Mouse (Mus musculus): ENCODE data around the gene Usp1. TPM values are rescaled to one million over a fixed set of nuclear protein-coding genes. Genes with fewer than 3 reads are reported as not detected.
"Not testable (repeated sequence)": the region's sequence is repeated elsewhere in the genome, so short reads cannot be mapped to it uniquely, and the experiment has no call there.

Gene Usp1
- total RNA-seq, 2 experiments from 2014 or later = 24.1 to 27.2 TPM

GRCm38 (mm10) chr4:98978288-98978687 lies 54.7 kb downstream of the Usp1 start:
- DNase-seq; intact Hi-C loops (cut with DNase I): not testable (repeated sequence)

GRCm38 (mm10) chr4:98978693-98979092 lies 55.1 kb downstream of the Usp1 start:
- intact Hi-C loops (cut with DNase I) = no loop called here
- no peak for DNase-seq

GRCm38 (mm10) chr4:98979976-98980375 lies 56.4 kb downstream of the Usp1 start:
- intact Hi-C loops (cut with DNase I); DNase-seq: not testable (repeated sequence)

GRCm38 (mm10) chr4:98984701-98985100 lies 61.1 kb downstream of the Usp1 start:
- intact Hi-C loops (cut with DNase I) = no loop called here
- no peak for DNase-seq

Other genes starting within 250 kb of the Usp1 start
- not detected for gene L1td1, start 197.1 kb upstream of the Usp1 start, total RNA-seq (2021)
- 1 to 10 TPM; 1.6 to 1.9 TPM for gene Kank4, start 106.3 kb upstream of the Usp1 start, total RNA-seq (2021)
- not detected for gene I0C0044D17Rik, start 100.0 kb upstream of the Usp1 start, total RNA-seq (2021)
- 1 to 10 TPM; 2.3 to 2.9 TPM for gene Angptl3, start 107.1 kb downstream of the Usp1 start, total RNA-seq (2021)
- 10 to 100 TPM; 28.6 to 29.5 TPM for gene Dock7, start 197.1 kb downstream of the Usp1 start, total RNA-seq (2021)

Measured in heart, postnatal 10 days (tissue).